Comparison of ENCODE assay signal across 23 mouse cellular contexts in the genomic region with DNA sequence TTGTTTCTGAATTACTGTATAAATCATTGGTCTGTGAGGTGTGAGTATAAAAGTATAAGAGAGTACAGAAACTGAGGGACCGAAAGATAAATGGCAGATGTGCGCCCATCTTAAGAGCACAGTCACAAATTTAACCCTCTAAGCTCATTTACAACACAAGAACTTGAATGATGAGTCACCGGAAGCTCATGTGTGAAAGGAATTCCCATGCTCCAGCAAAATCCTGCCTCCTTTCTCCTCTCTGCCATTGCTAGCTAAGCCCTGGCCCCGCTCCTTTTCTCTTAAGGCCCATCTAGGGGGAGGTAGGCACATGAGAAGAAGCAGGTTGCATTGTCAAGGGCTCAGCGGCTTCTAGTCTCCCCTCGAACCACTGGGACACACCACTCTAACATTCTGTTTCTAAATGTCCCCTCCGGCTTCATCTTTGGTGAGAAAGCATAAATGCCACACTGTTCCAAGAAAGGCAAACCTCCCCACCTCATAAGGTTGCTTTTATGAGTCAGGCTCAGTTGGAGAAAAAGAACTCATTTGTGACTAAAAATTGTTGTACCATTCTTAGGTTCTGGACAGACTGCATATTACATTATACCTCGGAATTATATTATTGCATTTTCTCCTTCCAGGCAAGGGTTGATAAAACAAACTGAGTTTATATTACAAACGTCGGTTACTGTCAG. TPM values are rescaled to one million over a fixed set of nuclear protein-coding genes. Genes with fewer than 3 reads are reported as not detected.
DNase-seq lines count a peak whose midpoint lies in the region; TF ChIP-seq lines count a peak whose summit lies in the region.
"Had no signal": no experiment of that assay in that cellular context is flagged by ENCODE, and none has a peak within 500 bp of the region (broad histone marks: within the 10 kb centered on the region; RNA-seq: fewer than 3 reads in every experiment).

No protein-coding gene starts in this region.

- peak; percentile 3 to 21 for DNase-seq in frontal cortex, postnatal 36 days (ENCODE audit: low spot score in 2 of 2)
- no peak for DNase-seq in frontal cortex, postnatal 10 days (ENCODE audit: low spot score in 2 of 2)
- peak; percentile 62 for DNase-seq in 3T3-L1 (ENCODE audit: low read depth, low spot score)
- DNase-seq in brain, adult 2 months (ENCODE audit: low read depth, low spot score) = peak; percentile 35
- peak; percentile 11 for DNase-seq in telencephalon, adult 2 months (ENCODE audit: low read depth, low spot score)
- no peak for DNase-seq in gastrocnemius, postnatal 4 days (ENCODE audit: low spot score in 2 of 2)
- DNase-seq in kidney, adult 2 months = no peak
- DNase-seq: adrenal gland, postnatal 10 days; cerebellum, adult 11-12 months; cerebellum, adult 9-11 months; cerebellum, postnatal 36 days; gastrocnemius, adult 2 months; gastrocnemius, postnatal 25 days; heart, adult 18-20 months; heart, postnatal 10 days had no signal

- H3K4me3 ChIP-seq in kidney, adult 2 months (ENCODE audit: insufficient read depth, low read depth, low read length) = no peak overlapping the region
- H3K4me3 ChIP-seq: embryonic facial prominence, embryonic 10.5 days; erythroblast, embryonic 14.5 days; forebrain, embryonic 10.5 days; gastrocnemius, adult 2 months; heart, embryonic 10.5 days; hindbrain, embryonic 13.5 days had no signal

- no peak overlapping the region for H3K27ac ChIP-seq in kidney, adult 2 months (ENCODE audit: insufficient read depth, low read depth, low read length)
- H3K27ac ChIP-seq: embryonic facial prominence, embryonic 10.5 days; forebrain, embryonic 10.5 days; gastrocnemius, adult 2 months; heart, embryonic 10.5 days; hindbrain, embryonic 13.5 days; hindbrain, postnatal 0 days had no signal

- no peak for TF ChIP-seq POLR2A in kidney, adult 2 months (IDR thresholded peaks at IDR 0.05; ENCODE audit: low read depth, low read length)

- TF ChIP-seq CTCF in kidney, adult 2 months (conservative IDR thresholded peaks at IDR 0.05; ENCODE audit: insufficient read depth, insufficient read length, low read depth, low read length) = no peak

- no peaks in the 10 kb centered on the region for H3K27me3 ChIP-seq in kidney, adult 2 months (replicated peaks; ENCODE audit: control insufficient read depth, insufficient read depth, low read length)
- H3K27me3 ChIP-seq: CH12.LX had no signal

- H3K36me3 ChIP-seq in kidney, adult 2 months (ENCODE audit: control insufficient read depth, insufficient read depth, low read length) = no peaks in the 10 kb centered on the region
- H3K36me3 ChIP-seq: embryonic facial prominence, embryonic 10.5 days; forebrain, embryonic 10.5 days; heart, embryonic 10.5 days; hindbrain, embryonic 13.5 days had no signal

- H3K4me1 ChIP-seq in kidney, adult 2 months (ENCODE audit: control insufficient read depth, insufficient read depth, low read length) = no peaks in the 10 kb centered on the region
- H3K4me1 ChIP-seq: heart, embryonic 10.5 days; hindbrain, embryonic 13.5 days had no signal

- 84% methylated on average over 10 of the region's 10 CpGs for WGBS in kidney, adult 2 months

RNA-seq across cellular contexts. Expression of gene Rarres1, which starts 7.0 kb away (rescaled TPM):
- total RNA-seq in gastrocnemius, postnatal 4 days (2021) = 1 to 10 TPM; 2.4 to 2.7 TPM
- polyA plus RNA-seq in kidney, adult 2 months (2012; rRNA removed) = 1.7 and 2.5 TPM in 2 replicates
- total RNA-seq: hematopoietic stem cell, adult 5-6 weeks had no signal

RNA-seq across cellular contexts. Expression of gene Lxn, which starts 44.6 kb away (rescaled TPM):
- total RNA-seq in gastrocnemius, postnatal 4 days (2021) = 10 to 100 TPM; 23.9 to 26.5 TPM
- polyA plus RNA-seq in kidney, adult 2 months (2012; rRNA removed) = 25.7 and 34.1 TPM in 2 replicates

Comparison
In these comparisons a context has a peak if more than half of its experiments do, and no peak if none do; other contexts are left out.
1. DNase-seq: peak in frontal cortex, postnatal 36 days (2 of 2), 3T3-L1 (single experiment), brain, adult 2 months (single experiment) and telencephalon, adult 2 months (single experiment); none in frontal cortex, postnatal 10 days (0 of 2), gastrocnemius, postnatal 4 days (0 of 2) and kidney, adult 2 months (single experiment).